Mouse (Mus musculus) intestine, embryonic 16.5 days (tissue): ENCODE data around the gene Coq5. TPM values are rescaled to one million over a fixed set of nuclear protein-coding genes. Genes with fewer than 3 reads are reported as not detected.

Source experiments
- ATAC-seq: fragments of 200-750 bp; cut with Nextera tagmentation; 2 replicates; pipeline ENCODE4 v1.8.0; 2017; ENCODE audit warnings: moderate TSS enrichment, moderate library complexity
- H3K27ac ChIP-seq: fragments of 300-500 bp; sonication (generic); 2 replicates; pipeline ENCODE4 v1.5.1; 2014; ENCODE audit warnings: mild to moderate bottlenecking, low read length
- H3K27me3 ChIP-seq: fragments of 300-500 bp; sonication (generic); replicated peaks from 2 replicates; pipeline ENCODE4 v1.6.1; 2014; ENCODE audit warnings: low read length, control low read depth, mixed read lengths; ENCODE audit not compliant: control insufficient read depth, insufficient read depth
- H3K36me3 ChIP-seq: fragments of 300-500 bp; sonication (generic); 2 replicates; pipeline ENCODE4 v1.6.1; 2014; ENCODE audit warnings: low read length, control low read depth; ENCODE audit not compliant: control insufficient read depth, insufficient read depth
- H3K4me1 ChIP-seq: fragments of 300-500 bp; sonication (generic); 2 replicates; pipeline ENCODE4 v1.6.1; 2014; ENCODE audit warnings: low read length, control low read depth, mixed read lengths; ENCODE audit not compliant: control insufficient read depth, insufficient read depth
- H3K4me2 ChIP-seq: fragments of 300-500 bp; sonication (generic); 2 replicates; pipeline ENCODE4 v1.6.1; 2014; ENCODE audit warnings: low read depth, low read length, control low read depth
- H3K4me3 ChIP-seq: fragments of 300-500 bp; sonication (generic); 2 replicates; pipeline ENCODE4 v1.5.1; 2014; ENCODE audit warnings: mild to moderate bottlenecking, low read length
- H3K9ac ChIP-seq: fragments of 300-500 bp; sonication (generic); 2 replicates; pipeline ENCODE4 v1.6.1; 2014; ENCODE audit warnings: low read depth, low read length
- H3K9me3 ChIP-seq: fragments of 300-500 bp; sonication (generic); 2 replicates; pipeline ENCODE4 v1.6.1; 2016; ENCODE audit warnings: low read length, control low read depth; ENCODE audit not compliant: control insufficient read depth
- WGBS: fragments of 180-500 bp; shearing (Covaris S2); extraction: QIAGEN DNeasy Blood & Tissue Kit; methylation state at CpG from one replicate; pipeline ENCODE4 v1.1.7; 2014; 5-methylcytosine and 5-hydroxymethylcytosine counted together
- polyA plus RNA-seq: library from polyadenylated mRNA; unstranded; fragments of >200 nt; fragmentation: Nextera tagmentation; extraction: Ambion mirVana; gene quantifications from 2 replicates; pipeline ENCODE4 v1.2.1, GENCODE M21; 2015

The Coq5 gene
- polyA plus RNA-seq, 1 experiment from 2014 or later: 72.9 TPM

DNA sequence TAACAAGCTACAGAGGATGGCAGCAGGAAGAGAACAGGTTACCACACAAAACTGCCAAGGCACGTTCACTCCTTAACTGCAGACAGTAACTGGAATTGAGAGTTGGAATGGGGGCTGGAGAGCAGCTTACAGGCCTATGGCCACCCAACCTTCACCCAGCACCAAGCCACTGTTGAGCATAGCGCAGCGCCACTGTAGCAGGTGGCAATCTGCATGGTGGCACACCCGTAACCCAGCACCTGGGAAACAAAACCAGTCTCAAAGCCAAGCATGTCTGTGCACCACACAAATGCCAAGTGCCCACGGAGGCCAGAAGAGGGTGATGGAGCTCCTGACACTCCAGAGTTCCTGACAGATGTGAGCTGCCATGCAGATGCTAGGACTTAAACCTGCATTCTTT, 13.1 kb upstream of the Coq5 start:
- no peak overlapping the region for H3K4me3 ChIP-seq
- no peaks in the 10 kb centered on the region for H3K27me3 ChIP-seq
- no peak overlapping the region for H3K27ac ChIP-seq
- H3K4me2 ChIP-seq: no peak overlapping the region
- H3K36me3 ChIP-seq: no peaks in the 10 kb centered on the region; the same call in 1 of the 2 replicates
- H3K9ac ChIP-seq: no peak overlapping the region
- H3K4me1 ChIP-seq: peaks cover 34% of the 10 kb centered on the region
- ATAC-seq: no peak
- no peaks in the 10 kb centered on the region for H3K9me3 ChIP-seq
- WGBS: 90% methylated on average over 5 of the region's 5 CpGs

- Histone ChIP-seq H3K9ac (no peak overlapping the region), H3K4me2 (no peak overlapping the region), H3K27ac (no peak overlapping the region), H3K4me1 (peaks cover 34% of the 10 kb centered on the region), H3K36me3 (no peaks in the 10 kb centered on the region; the same call in 1 of the 2 replicates), H3K4me3 (no peak overlapping the region), H3K27me3 (no peaks in the 10 kb centered on the region), H3K9me3 (no peaks in the 10 kb centered on the region)
- 76% methylated on average over 8 of the region's 8 CpGs for WGBS
- ATAC-seq: peak; percentile 49; the same call in 1 of the 2 replicates
These were observed 12.5 kb upstream of the Coq5 start for GRCm38 (mm10) chr5:115266787-115267468.

DNA sequence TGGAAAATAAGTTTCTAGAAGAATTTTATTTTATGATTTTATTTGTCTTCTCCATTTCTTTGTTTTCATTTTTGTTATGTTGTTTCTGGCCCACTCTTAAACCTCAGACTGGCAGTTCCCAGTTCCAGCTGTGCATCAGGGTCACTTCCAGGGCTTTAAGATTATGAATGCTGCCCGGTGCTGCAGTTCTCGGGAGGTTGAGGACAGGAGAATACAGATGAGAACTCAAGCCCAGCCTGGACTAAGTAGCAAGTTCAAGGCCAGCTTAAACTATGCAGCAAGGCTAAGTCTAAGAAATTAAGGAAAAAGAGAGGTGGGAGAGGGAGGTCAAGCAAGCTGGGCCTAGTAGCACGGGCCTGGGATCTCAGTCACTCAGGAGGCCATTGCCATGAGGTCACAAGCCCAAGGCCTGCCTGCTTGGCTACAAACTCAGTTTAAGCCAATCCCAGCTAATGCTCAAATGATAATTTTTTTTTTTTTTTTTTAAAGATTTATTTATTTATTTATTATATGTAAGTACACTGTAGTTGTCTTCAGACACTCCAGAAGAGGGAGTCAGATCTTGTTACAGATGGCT, 11.9 kb upstream of the Coq5 start:
- 81% methylated on average over 3 of the region's 3 CpGs for WGBS
- Histone ChIP-seq H3K36me3 (no peaks in the 10 kb centered on the region; the same call in 1 of the 2 replicates), H3K9ac (no peak overlapping the region), H3K4me1 (peaks cover 34% of the 10 kb centered on the region), H3K4me2 (no peak overlapping the region), H3K9me3 (no peaks in the 10 kb centered on the region), H3K4me3 (no peak overlapping the region), H3K27ac (no peak overlapping the region), H3K27me3 (no peaks in the 10 kb centered on the region)
- no peak for ATAC-seq

- Histone ChIP-seq H3K4me3 (no peak overlapping the region), H3K27ac (no peak overlapping the region), H3K9ac (no peak overlapping the region), H3K9me3 (no peaks in the 10 kb centered on the region), H3K27me3 (no peaks in the 10 kb centered on the region), H3K4me1 (peaks cover 36% of the 10 kb centered on the region), H3K4me2 (no peak overlapping the region), H3K36me3 (no peaks in the 10 kb centered on the region; the same call in 1 of the 2 replicates)
- no peak for ATAC-seq
- 36% methylated on average over 3 of the region's 3 CpGs for WGBS
These were observed 11.2 kb upstream of the Coq5 start for GRCm38 (mm10) chr5:115268266-115268665.

DNA sequence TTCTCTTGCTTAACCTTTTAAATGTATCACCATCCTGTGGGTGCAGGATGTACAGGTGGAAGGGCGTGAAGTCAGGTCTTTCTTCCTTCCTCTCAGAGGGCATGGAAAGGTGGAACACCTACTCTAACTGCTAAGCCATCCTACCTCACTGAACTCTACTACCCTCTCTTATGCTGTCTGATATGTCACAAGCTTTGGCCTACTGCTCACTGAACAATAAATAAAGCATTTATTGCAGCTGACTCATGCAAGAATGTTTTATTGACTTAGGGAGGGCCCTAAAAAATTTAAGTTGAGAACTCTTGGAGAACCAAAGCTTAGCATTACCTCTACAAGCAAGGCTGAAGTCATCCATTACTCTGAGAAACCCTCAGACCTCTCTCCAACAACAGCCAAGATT, 9.5 kb upstream of the Coq5 start:
- ATAC-seq: no peak
- H3K4me2 ChIP-seq: peak overlapping the region; percentile 79; the same call in 1 of the 2 replicates
- no peaks in the 10 kb centered on the region for H3K27me3 ChIP-seq
- no peak overlapping the region; the same call in 1 of the 2 replicates for H3K4me3 ChIP-seq
- no peak overlapping the region for H3K27ac ChIP-seq
- no peaks in the 10 kb centered on the region for H3K9me3 ChIP-seq
- no peak overlapping the region for H3K9ac ChIP-seq
- H3K4me1 ChIP-seq: peaks cover 40% of the 10 kb centered on the region
- 75% methylated on average over 1 of the region's 1 CpGs for WGBS
- no peaks in the 10 kb centered on the region; the same call in 1 of the 2 replicates for H3K36me3 ChIP-seq

DNA sequence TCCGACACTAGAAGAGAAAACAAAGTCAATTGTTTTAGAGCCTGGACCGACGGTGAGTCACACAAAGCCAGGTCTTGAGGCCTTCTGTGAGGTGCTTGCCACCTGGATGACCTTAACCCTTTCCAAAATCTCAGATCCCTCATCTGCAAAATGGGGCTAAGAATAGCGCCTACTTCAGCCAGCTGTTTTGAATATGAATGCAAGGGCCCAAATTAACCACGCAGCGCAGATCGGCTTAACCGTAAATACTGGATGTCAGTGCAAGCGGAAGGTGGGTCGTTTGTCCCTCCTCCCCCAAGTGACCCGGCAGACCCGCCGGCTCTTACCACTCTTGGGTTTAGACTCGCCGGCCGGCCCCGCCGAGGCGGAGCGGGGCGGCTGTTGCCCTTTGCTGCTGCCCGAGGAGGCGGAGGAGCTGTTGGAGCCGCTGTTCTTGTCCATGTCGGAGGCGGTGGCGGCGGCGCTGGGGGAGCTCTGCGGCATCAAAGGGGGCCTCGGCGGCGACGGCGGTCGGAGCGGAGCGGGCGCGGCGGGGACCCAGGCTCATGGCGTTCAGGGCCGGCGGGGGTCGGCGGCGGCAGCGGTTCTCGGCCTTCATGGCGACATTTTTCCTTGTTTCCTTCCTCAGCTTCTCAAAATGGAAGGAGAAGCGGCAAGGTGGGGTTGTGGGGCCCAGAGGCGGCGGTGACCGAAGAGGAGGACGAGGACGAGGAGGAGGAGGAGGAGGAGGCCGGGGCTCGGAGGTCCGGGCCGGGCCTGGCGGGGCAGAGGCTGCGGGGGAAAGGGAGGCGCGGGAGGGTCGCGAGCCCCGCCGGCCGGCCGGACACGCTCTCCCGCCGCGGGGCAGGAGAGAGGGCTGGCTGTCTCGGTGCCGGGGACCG, 7.3 kb upstream of the Coq5 start:
- Histone ChIP-seq H3K27me3 (no peaks in the 10 kb centered on the region), H3K36me3 (no peaks in the 10 kb centered on the region; the same call in 1 of the 2 replicates), H3K9me3 (0 out of 2 replicates have a peak, but pooled peaks cover 3% of the 10 kb centered on the region), H3K27ac (peak overlapping the region; percentile 73), H3K4me1 (peaks cover 36% of the 10 kb centered on the region), H3K4me2 (peak overlapping the region; percentile 79), H3K9ac (peak overlapping the region; percentile 98), H3K4me3 (peak overlapping the region; percentile 99)
- peak; percentile 66 for ATAC-seq
- WGBS: under 1% methylated on average over 64 of the region's 77 CpGs

DNA sequence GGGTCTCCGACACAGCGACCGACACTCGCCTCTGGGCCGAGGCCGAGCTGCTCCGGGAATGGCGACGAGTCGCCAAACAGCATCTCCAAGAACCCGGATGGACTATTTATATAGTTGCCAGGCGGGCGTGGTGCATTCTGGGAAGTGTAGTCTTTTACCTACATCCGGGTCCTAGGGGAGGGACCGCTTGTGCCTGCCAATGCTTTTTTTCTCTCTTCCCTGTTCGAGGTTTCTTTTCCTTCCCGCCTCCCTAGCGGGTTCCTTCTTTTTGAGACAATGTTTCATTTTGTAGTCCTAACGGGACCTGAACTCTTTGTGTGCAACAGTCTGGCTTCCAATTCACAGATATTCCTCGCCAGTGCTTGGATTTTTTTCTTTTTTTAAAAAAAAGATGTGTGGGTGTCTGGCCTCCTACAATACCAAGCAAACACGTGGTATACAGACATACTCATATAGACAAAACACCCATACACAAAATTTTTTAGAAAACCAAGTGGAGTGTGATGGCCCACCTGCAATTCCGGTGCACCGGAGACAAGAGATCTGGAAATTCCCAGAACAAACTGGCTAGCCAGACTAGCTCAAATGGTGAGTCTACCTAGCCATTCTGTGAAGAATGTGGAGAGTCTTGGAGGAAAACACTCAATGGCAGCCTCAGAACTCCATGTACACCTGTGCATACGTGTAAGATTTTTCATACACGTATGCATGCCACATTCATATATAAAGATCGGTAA, 6.5 kb upstream of the Coq5 start, which contains the start of gene Rnf10:
Gene Rnf10 (minus strand): TSS at position 87 of the 737 bp plus-strand sequence.
- Histone ChIP-seq H3K4me3 (peak within 1 kb of the TSS; percentile 99), H3K4me1 (peaks cover 36% of the 10 kb centered on the region), H3K4me2 (peak within 1 kb of the TSS; percentile 79), H3K9ac (peak within 1 kb of the TSS; percentile 98), H3K36me3 (no peaks in the 10 kb centered on the region; the same call in 1 of the 2 replicates), H3K27ac (peak within 1 kb of the TSS; percentile 73), H3K27me3 (no peaks in the 10 kb centered on the region), H3K9me3 (0 out of 2 replicates have a peak, but pooled peaks cover 3% of the 10 kb centered on the region)
- ATAC-seq: peak; percentile 83
- WGBS: 12% methylated on average over 26 of the region's 26 CpGs

- Histone ChIP-seq H3K9ac (peak overlapping the region; percentile 54; the same call in 1 of the 2 replicates), H3K4me3 (no peak overlapping the region), H3K4me2 (peak overlapping the region; percentile 52; the same call in 1 of the 2 replicates), H3K9me3 (0 out of 2 replicates have a peak, but pooled peaks cover 3% of the 10 kb centered on the region), H3K36me3 (no peaks in the 10 kb centered on the region; the same call in 1 of the 2 replicates), H3K4me1 (peaks cover 32% of the 10 kb centered on the region), H3K27me3 (no peaks in the 10 kb centered on the region), H3K27ac (no peak overlapping the region)
- 71% methylated on average over 6 of the region's 6 CpGs for WGBS
- no peak for ATAC-seq
These were observed 5.8 kb upstream of the Coq5 start for GRCm38 (mm10) chr5:115273549-115274135.
